Mouse (Mus musculus): ENCODE results near the gene Hspb6.

DNA sequence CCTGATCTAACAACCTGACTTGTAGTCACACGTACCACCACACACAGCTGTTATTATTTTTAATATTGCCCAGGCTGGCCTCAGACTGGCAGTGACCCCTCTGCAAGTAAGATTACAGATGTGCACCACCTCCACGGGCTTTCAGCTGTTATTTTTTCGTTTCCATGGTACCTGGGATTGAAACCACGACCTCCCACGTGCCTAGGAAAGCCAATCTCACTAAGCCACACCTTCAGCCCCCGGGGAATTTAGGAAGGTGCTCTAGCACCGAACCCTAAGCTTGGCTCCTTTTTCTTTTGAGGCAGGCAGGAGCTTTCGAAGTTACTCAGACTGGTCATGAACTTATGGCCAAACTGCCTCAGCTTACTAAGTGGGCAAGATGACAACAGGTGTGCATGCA, 52.4 kb downstream of the Hspb6 start:
- TF ChIP-seq GATA1 (IDR thresholded peaks at IDR 0.05; ENCODE audit: low read length), result no peak
- no peak for TF ChIP-seq TAL1 (IDR thresholded peaks at IDR 0.05; ENCODE audit: low read length)
